Mouse (Mus musculus) cerebellum, adult 2 months (tissue): ENCODE measurements around the gene Dppa2. TPM values are rescaled to one million over a fixed set of nuclear protein-coding genes. Genes with fewer than 3 reads are reported as not detected.

Experiments used
- DNase-seq, 2 experiments: peaks; one replicate each; pipeline ENCODE4 v3.0.0; 2021
- H3K27ac ChIP-seq: fragments of 200-500 bp; 2 replicates; pipeline ENCODE4 v1.5.1; 2012; ENCODE audit warnings: low read length, control low read depth, inconsistent platforms; ENCODE audit not compliant: insufficient read depth
- H3K27me3 ChIP-seq: fragments of 200-500 bp; 2 replicates; pipeline ENCODE4 v1.6.1; 2012; ENCODE audit warnings: inconsistent platforms, mild to moderate bottlenecking, low read length, moderate library complexity; ENCODE audit not compliant: control insufficient read depth, insufficient read depth
- H3K4me1 ChIP-seq: fragments of 200-500 bp; 2 replicates; pipeline ENCODE4 v1.6.1; 2011; ENCODE audit warnings: low read length; ENCODE audit not compliant: control insufficient read depth, insufficient read depth
- H3K4me3 ChIP-seq: fragments of 200-500 bp; replicated peaks from 2 replicates; pipeline ENCODE3; 2011; ENCODE audit warnings: mild to moderate bottlenecking, low read depth, low read length, control low read depth; ENCODE audit not compliant: insufficient read depth
- CTCF ChIP-seq: fragments of 200-500 bp; IDR thresholded peaks from 2 replicates; pipeline ENCODE4 v1.5.1; 2011; ENCODE audit warnings: low read depth, mild to moderate bottlenecking, control low read depth, low read length, moderate library complexity, borderline replicate concordance; ENCODE audit not compliant: insufficient read depth
- POLR2A ChIP-seq: fragments of 200-500 bp; IDR thresholded peaks from 2 replicates; pipeline ENCODE4 v1.6.1; 2011; ENCODE audit warnings: low read length, control low read depth, borderline replicate concordance; ENCODE audit not compliant: insufficient read depth
- WGBS: fragments of 180-500 bp; shearing (Covaris S2); methylation state at CpG from one replicate; pipeline ENCODE4 v1.1.7; 2018; 5-methylcytosine and 5-hydroxymethylcytosine counted together
- polyA plus RNA-seq: library from polyadenylated mRNA; depleted of rRNA; stranded (reverse); fragments of >200 nt; gene quantifications from 2 replicates; pipeline ENCODE4 v1.2.3, GENCODE M21; 2012; rRNA removed

Dppa2 gene
- 0.14 and 0.20 TPM in 2 replicates for polyA plus RNA-seq

GRCm38 (mm10) chr16:48303509-48303908 is at the start of gene Dppa2:
Gene Dppa2, plus strand, starts transcription at chr16:48303908.
- TF ChIP-seq POLR2A (no peak), CTCF (no peak)
- 89% methylated on average over 7 of the region's 7 CpGs for WGBS
- H3K4me1 ChIP-seq, result no peaks in the 10 kb centered on the region
- no peak within 1 kb of the TSS for H3K27ac ChIP-seq
- H3K27me3 ChIP-seq, result no peaks in the 10 kb centered on the region
- no peak within 1 kb of the TSS for H3K4me3 ChIP-seq
- no peak for DNase-seq

- no peak overlapping the region for H3K27ac ChIP-seq
- no peak for DNase-seq
- no peaks in the 10 kb centered on the region for H3K4me1 ChIP-seq
- H3K27me3 ChIP-seq, result no peaks in the 10 kb centered on the region
- WGBS, result 95% methylated on average over 5 of the region's 5 CpGs
- no peak overlapping the region for H3K4me3 ChIP-seq
- TF ChIP-seq CTCF (no peak), POLR2A (no peak)
Observed at GRCm38 (mm10) chr16:48254584-48254983, 49.1 kb upstream of the Dppa2 start.

DNA sequence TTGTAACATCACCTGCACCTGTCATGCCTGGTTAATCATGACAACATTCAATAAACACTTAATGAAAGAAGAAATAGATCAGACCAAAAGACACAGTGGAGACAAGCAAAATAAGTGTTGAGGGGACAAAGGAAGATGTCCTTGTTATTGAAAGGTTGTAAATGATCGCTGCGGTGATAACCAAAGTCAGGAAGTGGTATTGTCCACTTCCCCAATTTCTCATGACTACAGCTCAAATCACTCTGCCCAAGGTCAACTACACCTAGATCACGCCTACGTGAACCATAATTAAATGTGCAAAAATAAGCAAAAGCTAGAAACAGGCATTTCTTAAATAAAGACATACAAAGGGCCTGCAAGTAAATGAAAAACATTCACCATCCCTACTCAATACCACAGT is 44.2 kb upstream of the Dppa2 start:
- WGBS, result 93% methylated on average over 4 of the region's 4 CpGs
- H3K27me3 ChIP-seq, result no peaks in the 10 kb centered on the region
- TF ChIP-seq CTCF (no peak), POLR2A (no peak)
- H3K4me1 ChIP-seq, result no peaks in the 10 kb centered on the region
- H3K4me3 ChIP-seq, result no peak overlapping the region
- H3K27ac ChIP-seq, result no peak overlapping the region
- DNase-seq, result no peak

- WGBS, result 92% methylated on average over 1 of the region's 1 CpGs
- H3K4me1 ChIP-seq, result no peaks in the 10 kb centered on the region
- DNase-seq, result no peak
Observed at GRCm38 (mm10) chr16:48262901-48263300, 40.8 kb upstream of the Dppa2 start.

DNA sequence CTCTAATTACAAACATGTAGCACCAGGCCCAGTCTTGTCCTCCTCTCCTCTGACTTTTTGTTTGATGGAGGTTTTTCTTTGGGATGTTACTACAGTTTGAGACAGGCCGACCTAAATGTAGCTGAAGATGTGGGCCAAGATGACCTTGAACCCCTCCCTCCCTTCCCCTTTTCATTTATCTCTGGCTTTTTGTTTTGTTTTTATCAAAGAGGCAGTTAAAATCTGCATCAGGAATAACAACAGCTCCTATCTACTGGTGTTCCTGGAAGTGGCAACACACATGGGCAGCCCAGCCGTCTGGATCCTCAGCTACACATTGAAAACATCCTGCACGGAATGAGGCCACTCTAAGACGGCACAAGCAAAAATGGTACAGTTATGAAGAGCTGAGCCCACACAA is 37.9 kb upstream of the Dppa2 start:
- H3K27me3 ChIP-seq, result no peaks in the 10 kb centered on the region
- no peak for DNase-seq
- no peak overlapping the region for H3K27ac ChIP-seq
- no peaks in the 10 kb centered on the region for H3K4me1 ChIP-seq
- TF ChIP-seq POLR2A (no peak), CTCF (no peak)
- no peak overlapping the region for H3K4me3 ChIP-seq
- 92% methylated on average over 4 of the region's 4 CpGs for WGBS

More at GRCm38 (mm10) chr16:48262901-48263300, 40.8 kb upstream of the Dppa2 start:
- TF ChIP-seq CTCF, result no peak
- Histone ChIP-seq H3K4me3 (no peak overlapping the region), H3K27ac (no peak overlapping the region), H3K27me3 (no peaks in the 10 kb centered on the region)

GRCm38 (mm10) chr16:48276940-48277339 is 26.8 kb upstream of the Dppa2 start:
- TF ChIP-seq POLR2A, result no peak
- DNase-seq, result no peak
- no peak overlapping the region for H3K4me3 ChIP-seq
- H3K27ac ChIP-seq, result no peak overlapping the region
- no peaks in the 10 kb centered on the region for H3K27me3 ChIP-seq
- no peaks in the 10 kb centered on the region for H3K4me1 ChIP-seq
- 86% methylated on average over 4 of the region's 4 CpGs for WGBS

GRCm38 (mm10) chr16:48280883-48281282 is 22.8 kb upstream of the Dppa2 start:
- Histone ChIP-seq H3K4me1 (no peaks in the 10 kb centered on the region), H3K4me3 (no peak overlapping the region), H3K27me3 (no peaks in the 10 kb centered on the region), H3K27ac (no peak overlapping the region)
- no peak for DNase-seq
- WGBS, result 89% methylated on average over 4 of the region's 4 CpGs
- TF ChIP-seq CTCF (no peak), POLR2A (no peak)

- no peak overlapping the region for H3K27ac ChIP-seq
- DNase-seq, result no peak
- no peak overlapping the region for H3K4me3 ChIP-seq
- no peaks in the 10 kb centered on the region for H3K27me3 ChIP-seq
- 52% methylated on average over 1 of the region's 1 CpGs for WGBS
- TF ChIP-seq CTCF (no peak), POLR2A (no peak)
- H3K4me1 ChIP-seq, result no peaks in the 10 kb centered on the region
Observed at GRCm38 (mm10) chr16:48282801-48283200, 20.9 kb upstream of the Dppa2 start.
